Mouse (Mus musculus) kidney, postnatal 0 days (tissue): ENCODE measurements around the gene Shank2. TPM values are rescaled to one million over a fixed set of nuclear protein-coding genes. Genes with fewer than 3 reads are reported as not detected.

Source experiments
- ATAC-seq: fragments of 200-750 bp; cut with Nextera tagmentation; replicated peaks from 2 replicates; pipeline ENCODE4 v1.8.0; 2017; ENCODE audit warnings: low read depth, moderate number of reproducible peaks, moderate TSS enrichment, moderate library complexity; ENCODE audit not compliant: low FRiP score
- DNase-seq: peaks from one replicate; pipeline ENCODE4 v3.0.0-alpha.2; 2016; ENCODE audit warnings: low spot score
- H3K27ac ChIP-seq: fragments of 300-500 bp; sonication (generic); 2 replicates; pipeline ENCODE4 v1.5.1; 2014; ENCODE audit warnings: mild to moderate bottlenecking
- H3K27me3 ChIP-seq: fragments of 300-500 bp; sonication (generic); 2 replicates; pipeline ENCODE4 v1.6.1; 2014; ENCODE audit warnings: low read length, mixed read lengths; ENCODE audit not compliant: insufficient read depth
- H3K36me3 ChIP-seq: fragments of 300-500 bp; sonication (generic); 2 replicates; pipeline ENCODE4 v1.6.1; 2014; ENCODE audit warnings: low read length, mixed read lengths; ENCODE audit not compliant: insufficient read depth
- H3K4me1 ChIP-seq: fragments of 300-500 bp; sonication (generic); replicated peaks from 2 replicates; pipeline ENCODE4 v1.6.1; 2014; ENCODE audit warnings: antibody characterized with exemption, low read length, mixed read lengths; ENCODE audit not compliant: insufficient read depth
- H3K4me2 ChIP-seq: fragments of 300-500 bp; sonication (generic); 2 replicates; pipeline ENCODE4 v1.6.1; 2014; ENCODE audit warnings: mild to moderate bottlenecking, low read length, moderate library complexity, mixed read lengths
- H3K4me3 ChIP-seq: fragments of 300-500 bp; sonication (generic); replicated peaks from 2 replicates; pipeline ENCODE4 v1.5.1; 2014; ENCODE audit warnings: low read depth, low read length
- H3K9ac ChIP-seq: fragments of 300-500 bp; sonication (generic); 2 replicates; pipeline ENCODE4 v1.6.1; 2014; ENCODE audit warnings: low read depth, low read length
- H3K9me3 ChIP-seq: fragments of 300-500 bp; sonication (generic); replicated peaks from 2 replicates; pipeline ENCODE4 v1.6.1; 2016; ENCODE audit warnings: low read length, inconsistent platforms, mixed read lengths
- CTCF ChIP-seq: IDR thresholded peaks from 2 replicates; pipeline ENCODE4 v1.5.1; 2016; ENCODE audit warnings: antibody characterized with exemption, low read depth, mild to moderate bottlenecking, moderate library complexity
- WGBS: fragments of 180-500 bp; shearing (Covaris S2); extraction: QIAGEN DNeasy Blood & Tissue Kit; methylation state at CpG from one replicate; pipeline ENCODE4 v1.1.7; 2014; 5-methylcytosine and 5-hydroxymethylcytosine counted together
- polyA plus RNA-seq: library from polyadenylated mRNA; unstranded; fragments of >200 nt; fragmentation: Nextera tagmentation; extraction: Ambion mirVana; gene quantifications from 2 replicates; pipeline ENCODE4 v1.2.1, GENCODE M21; 2015

The Shank2 gene
- polyA plus RNA-seq, 1 experiment from 2014 or later, result 2.6 TPM

DNA sequence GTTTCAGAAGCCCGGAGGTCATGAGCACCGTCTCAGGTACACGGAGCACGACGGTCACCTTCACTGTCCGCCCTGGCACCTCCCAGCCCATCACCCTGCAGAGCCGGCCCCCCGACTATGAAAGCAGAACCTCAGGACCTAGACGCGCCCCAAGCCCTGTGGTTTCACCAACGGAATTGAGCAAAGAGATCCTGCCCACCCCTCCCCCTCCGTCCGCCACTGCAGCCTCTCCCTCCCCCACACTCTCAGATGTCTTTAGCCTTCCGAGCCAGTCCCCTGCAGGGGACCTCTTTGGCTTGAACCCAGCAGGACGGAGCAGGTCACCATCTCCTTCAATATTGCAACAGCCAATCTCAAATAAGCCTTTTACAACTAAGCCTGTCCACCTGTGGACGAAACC is 418.8 kb downstream of the Shank2 start:
- no peaks in the 10 kb centered on the region for H3K9me3 ChIP-seq
- peak; percentile 30 for DNase-seq
- no peak overlapping the region for H3K9ac ChIP-seq
- H3K4me2 ChIP-seq, result no peak overlapping the region
- no peaks in the 10 kb centered on the region for H3K36me3 ChIP-seq
- no peak for TF ChIP-seq CTCF
- H3K4me1 ChIP-seq, result no peaks in the 10 kb centered on the region
- ATAC-seq, result no peak
- no peak overlapping the region for H3K4me3 ChIP-seq
- WGBS, result 23% methylated on average over 16 of the region's 16 CpGs
- no peak overlapping the region for H3K27ac ChIP-seq
- H3K27me3 ChIP-seq, result no peaks in the 10 kb centered on the region

DNA sequence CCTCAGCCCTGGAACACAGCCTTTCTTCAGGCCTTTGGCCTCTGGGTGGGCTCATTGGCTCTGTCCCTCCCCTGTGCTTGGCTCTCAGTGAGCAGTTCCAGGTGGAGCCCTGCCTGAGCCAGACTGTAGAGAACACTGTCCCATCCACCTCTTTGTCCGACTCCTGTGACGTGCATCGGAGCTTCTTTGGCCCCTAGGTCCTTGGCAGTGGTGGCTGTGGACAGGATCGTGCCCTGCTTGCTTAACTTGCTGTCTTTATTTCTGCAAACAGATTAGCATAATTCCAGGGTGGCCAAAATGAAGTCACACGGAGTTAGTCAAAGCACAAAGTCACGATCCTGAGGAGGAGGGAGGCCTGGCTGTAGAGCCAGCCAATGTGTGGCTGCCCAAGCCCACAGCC is 419.8 kb downstream of the Shank2 start:
- Histone ChIP-seq H3K4me3 (no peak overlapping the region), H3K36me3 (no peaks in the 10 kb centered on the region), H3K4me1 (no peaks in the 10 kb centered on the region), H3K27ac (no peak overlapping the region), H3K4me2 (no peak overlapping the region), H3K9me3 (no peaks in the 10 kb centered on the region), H3K27me3 (no peaks in the 10 kb centered on the region), H3K9ac (no peak overlapping the region)
- DNase-seq (no peak), ATAC-seq (no peak)
- WGBS, result 74% methylated on average over 6 of the region's 6 CpGs
- TF ChIP-seq CTCF, result no peak

DNA sequence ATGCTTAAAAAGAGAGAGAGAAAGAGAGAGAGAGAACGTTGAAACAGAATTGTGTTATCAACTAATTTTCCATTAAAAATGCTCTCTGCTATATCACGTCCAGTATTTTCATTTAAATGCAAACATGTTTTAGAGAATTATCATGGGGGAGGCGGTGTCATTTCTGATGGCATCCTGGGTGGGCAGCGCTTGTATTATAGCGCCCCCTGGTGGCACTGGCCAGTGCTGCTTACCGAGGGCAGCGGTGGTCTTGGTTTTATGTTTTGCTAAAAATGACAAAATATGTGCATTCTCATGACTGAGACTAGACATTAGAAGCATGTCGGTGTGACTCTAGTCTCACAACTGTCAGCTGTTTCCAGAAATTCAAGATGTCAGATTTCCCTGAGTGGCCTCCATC is 424.2 kb downstream of the Shank2 start:
- Histone ChIP-seq H3K9me3 (no peaks in the 10 kb centered on the region), H3K4me1 (no peaks in the 10 kb centered on the region), H3K27me3 (no peaks in the 10 kb centered on the region), H3K4me3 (no peak overlapping the region), H3K9ac (no peak overlapping the region), H3K4me2 (no peak overlapping the region), H3K27ac (no peak overlapping the region), H3K36me3 (no peaks in the 10 kb centered on the region)
- DNase-seq, result peak; percentile 76
- ATAC-seq, result no peak
- 11% methylated on average over 8 of the region's 8 CpGs for WGBS
- TF ChIP-seq CTCF, result peak; percentile 98

DNA sequence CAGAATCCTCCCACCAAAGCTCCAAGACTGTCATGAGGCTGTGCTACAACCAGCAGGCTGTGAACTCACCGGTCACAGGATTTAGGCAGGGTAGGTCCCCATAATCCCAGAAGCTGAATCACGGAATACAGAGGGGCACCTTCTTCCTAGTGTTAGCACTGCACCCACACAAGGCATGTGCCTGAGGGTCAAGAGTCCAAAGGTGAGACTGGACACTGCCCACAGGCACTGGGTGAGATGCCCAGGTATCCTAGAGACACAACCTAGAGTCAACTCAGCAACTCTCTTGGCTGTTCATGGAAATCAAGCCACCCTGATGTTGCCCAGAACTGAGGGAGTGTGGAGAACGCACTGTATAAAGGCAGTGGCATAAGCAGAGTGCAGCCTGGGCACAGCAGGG is 424.9 kb downstream of the Shank2 start:
- WGBS, result 82% methylated on average over 3 of the region's 3 CpGs

DNA sequence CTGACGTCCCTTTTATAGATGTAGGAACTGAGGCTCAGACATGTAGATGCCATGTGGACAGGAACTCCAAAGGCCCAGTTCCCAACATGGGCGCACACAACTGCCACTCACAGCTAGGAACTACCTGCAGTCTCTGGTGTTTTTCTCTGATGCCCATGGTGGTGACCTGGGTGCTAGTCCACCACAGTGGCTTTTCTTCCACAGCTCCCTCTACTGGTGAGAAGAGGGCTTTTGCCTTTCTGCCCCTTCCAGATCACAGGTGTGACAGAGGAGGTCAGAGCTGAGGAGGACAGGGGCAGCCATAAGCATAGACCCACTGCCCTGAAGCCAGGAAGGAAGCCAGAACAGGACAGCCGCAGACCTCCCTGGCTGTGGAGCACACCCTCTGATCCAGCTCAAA is 425.7 kb downstream of the Shank2 start:
- Histone ChIP-seq H3K9ac (no peak overlapping the region), H3K9me3 (no peaks in the 10 kb centered on the region), H3K27ac (no peak overlapping the region), H3K4me3 (no peak overlapping the region), H3K36me3 (no peaks in the 10 kb centered on the region), H3K4me1 (no peaks in the 10 kb centered on the region), H3K27me3 (no peaks in the 10 kb centered on the region), H3K4me2 (no peak overlapping the region)
- ATAC-seq (no peak), DNase-seq (no peak)
- 77% methylated on average over 3 of the region's 3 CpGs for WGBS
- TF ChIP-seq CTCF, result peak; percentile 47; the same call in 1 of the 2 replicates

More for the DNA sequence above, 424.9 kb downstream of the Shank2 start:
- no peaks in the 10 kb centered on the region for H3K36me3 ChIP-seq
- H3K27me3 ChIP-seq, result no peaks in the 10 kb centered on the region
- no peaks in the 10 kb centered on the region for H3K4me1 ChIP-seq
- no peak overlapping the region for H3K4me3 ChIP-seq
- no peak for TF ChIP-seq CTCF
- H3K4me2 ChIP-seq, result no peak overlapping the region
- DNase-seq (no peak), ATAC-seq (no peak)
- no peaks in the 10 kb centered on the region for H3K9me3 ChIP-seq
- 0 out of 2 replicates have a peak overlapping the region, but pooled peaks have one; percentile 8 for H3K9ac ChIP-seq
- no peak overlapping the region for H3K27ac ChIP-seq

DNA sequence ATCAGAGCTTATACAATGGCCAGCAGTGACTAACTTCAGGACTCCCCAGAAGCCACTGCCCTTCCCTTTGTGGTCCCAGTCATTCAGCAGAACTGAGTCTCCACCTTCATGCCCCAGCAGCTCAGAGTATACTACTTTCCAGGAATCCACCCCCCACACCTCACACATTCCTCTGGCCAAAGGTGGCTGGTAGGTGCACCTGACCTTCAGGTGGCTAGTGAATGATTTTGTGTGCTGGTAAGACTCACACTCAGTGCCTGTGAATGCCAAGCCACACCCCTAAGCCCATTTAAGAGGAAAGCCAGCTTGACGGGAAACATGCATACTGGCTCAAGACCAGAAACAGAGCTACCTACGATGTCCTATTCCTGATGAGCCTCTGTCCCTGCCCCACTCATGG is 431.2 kb downstream of the Shank2 start:
- ATAC-seq, result no peak; the same call in 1 of the 2 replicates
- no peak for TF ChIP-seq CTCF
- Histone ChIP-seq H3K4me3 (no peak overlapping the region), H3K36me3 (peaks cover 24% of the 10 kb centered on the region), H3K9ac (no peak overlapping the region), H3K4me1 (no peaks in the 10 kb centered on the region), H3K27me3 (no peaks in the 10 kb centered on the region), H3K4me2 (no peak overlapping the region), H3K9me3 (no peaks in the 10 kb centered on the region), H3K27ac (no peak overlapping the region)
- no peak for DNase-seq
- WGBS, result 82% methylated on average over 2 of the region's 2 CpGs

DNA sequence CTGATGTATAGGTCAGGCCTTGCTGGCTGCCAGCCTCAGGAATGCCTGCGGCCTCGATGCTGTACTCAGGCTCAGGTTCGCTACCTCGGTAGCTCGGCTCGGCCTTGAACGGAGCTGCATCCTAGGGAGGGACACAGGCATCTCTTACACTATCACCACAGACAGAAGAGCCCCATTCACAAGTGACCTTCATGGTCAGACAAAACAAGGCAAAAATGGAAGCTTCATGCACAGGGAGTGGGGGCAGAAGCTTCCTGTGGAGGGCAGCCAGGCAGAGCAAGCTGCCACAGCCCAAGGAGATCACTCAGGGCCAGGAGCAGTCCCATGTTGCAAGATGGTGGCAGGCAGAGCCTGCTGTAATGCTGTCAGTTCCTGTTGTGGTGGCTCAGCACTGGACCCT is 437.1 kb downstream of the Shank2 start:
- Histone ChIP-seq H3K36me3 (peaks cover 74% of the 10 kb centered on the region), H3K4me2 (no peak overlapping the region), H3K4me3 (no peak overlapping the region), H3K9ac (no peak overlapping the region), H3K27me3 (no peaks in the 10 kb centered on the region), H3K27ac (no peak overlapping the region), H3K9me3 (no peaks in the 10 kb centered on the region), H3K4me1 (no peaks in the 10 kb centered on the region)
- WGBS, result 96% methylated on average over 7 of the region's 7 CpGs
- ATAC-seq, result no peak
- TF ChIP-seq CTCF, result no peak
- DNase-seq, result no peak
